Mouse (Mus musculus): ENCODE data around the gene Paf1.

DNA sequence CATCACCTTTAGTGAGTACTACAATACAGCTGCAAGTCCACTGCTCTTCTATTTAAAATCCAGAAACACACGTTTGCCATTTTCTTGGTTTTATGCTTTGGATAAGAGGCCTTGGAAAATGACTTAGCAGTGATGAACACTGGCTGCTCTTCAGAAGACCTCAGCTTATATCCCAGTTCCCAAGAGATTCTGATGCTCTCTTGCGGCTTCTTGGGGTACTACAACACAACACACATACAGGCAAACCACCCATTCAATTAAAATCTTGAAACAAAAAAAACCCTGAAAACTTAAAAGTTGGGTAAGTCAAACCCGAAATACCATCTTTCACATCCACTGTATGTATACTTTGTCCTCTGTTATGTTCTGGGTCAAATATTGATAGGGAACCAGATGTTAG is 5.2 kb downstream of the Paf1 start:
- no peak for TF ChIP-seq POLR2A (IDR thresholded peaks at IDR 0.05; ENCODE audit: low read depth, low read length)
- no peak for TF ChIP-seq CTCF (IDR thresholded peaks at IDR 0.05; ENCODE audit: borderline replicate concordance, insufficient read depth, low read length)
